Mouse (Mus musculus) layer of hippocampus, adult 11-12 months (tissue): Measurements from ENCODE around the gene Fbxo7.
"Not testable (repeated sequence)": the region's sequence is repeated elsewhere in the genome, so short reads cannot be mapped to it uniquely, and the experiment has no call there.

Experiments used
- DNase-seq: peaks from one replicate; pipeline ENCODE4 v3.0.0; 2022; ENCODE audit warnings: low spot score

The Fbxo7 gene

GRCm38 (mm10) chr10:86021749-86022473 lies at the start of gene Fbxo7:
Gene Fbxo7, plus strand, starts transcription at chr10:86021972.
- DNase-seq: peak; percentile 88

GRCm38 (mm10) chr10:85972915-85973314 lies 48.9 kb upstream of the Fbxo7 start:
- peak; percentile 35 for DNase-seq

GRCm38 (mm10) chr10:85989412-85990115 lies 32.2 kb upstream of the Fbxo7 start:
- DNase-seq: no peak

- DNase-seq: no peak
These were observed 29.4 kb upstream of the Fbxo7 start for GRCm38 (mm10) chr10:85992412-85992811.

- DNase-seq: no peak
These were observed 27.9 kb upstream of the Fbxo7 start for GRCm38 (mm10) chr10:85993836-85994235.

GRCm38 (mm10) chr10:85994543-85995104 lies 27.1 kb upstream of the Fbxo7 start:
- no peak for DNase-seq

GRCm38 (mm10) chr10:86000447-86000846 lies 21.3 kb upstream of the Fbxo7 start:
- DNase-seq: no peak

- no peak for DNase-seq
These were observed 15.3 kb upstream of the Fbxo7 start for GRCm38 (mm10) chr10:86006455-86006854.

- no peak for DNase-seq
These were observed 12.1 kb upstream of the Fbxo7 start for GRCm38 (mm10) chr10:86009688-86010087.

GRCm38 (mm10) chr10:86010636-86011035 lies 11.1 kb upstream of the Fbxo7 start:
- DNase-seq: no peak

GRCm38 (mm10) chr10:86011172-86011571 lies 10.6 kb upstream of the Fbxo7 start:
- DNase-seq: no peak

GRCm38 (mm10) chr10:86011781-86012180 lies 10.0 kb upstream of the Fbxo7 start, which contains the start of gene Bpifc:
Gene Bpifc, minus strand, starts transcription at chr10:86011895.
- DNase-seq: no peak

- DNase-seq: no peak
These were observed 4.0 kb upstream of the Fbxo7 start for GRCm38 (mm10) chr10:86017781-86018180.

GRCm38 (mm10) chr10:86018813-86019212 lies 3.0 kb upstream of the Fbxo7 start:
- DNase-seq: no peak

GRCm38 (mm10) chr10:86021408-86021748 lies 394 bp upstream of the Fbxo7 start:
- DNase-seq: no peak

GRCm38 (mm10) chr10:86022474-86022816 lies 673 bp downstream of the Fbxo7 start:
- no peak for DNase-seq

- no peak for DNase-seq
These were observed 1.4 kb downstream of the Fbxo7 start for GRCm38 (mm10) chr10:86023149-86023548.

- no peak for DNase-seq
These were observed 4.1 kb downstream of the Fbxo7 start for GRCm38 (mm10) chr10:86025906-86026305.

- no peak for DNase-seq
These were observed 4.6 kb downstream of the Fbxo7 start for GRCm38 (mm10) chr10:86026354-86026753.

GRCm38 (mm10) chr10:86026807-86027206 lies 5.0 kb downstream of the Fbxo7 start:
- DNase-seq: not testable (repeated sequence)

GRCm38 (mm10) chr10:86030743-86031142 lies 9.0 kb downstream of the Fbxo7 start:
- DNase-seq: no peak

- DNase-seq: no peak
These were observed 10.7 kb downstream of the Fbxo7 start for GRCm38 (mm10) chr10:86032517-86032916.

GRCm38 (mm10) chr10:86034007-86034728 lies 12.4 kb downstream of the Fbxo7 start:
- no peak for DNase-seq
